Mouse (Mus musculus): ENCODE results near the gene Wars.

Gene Wars

GRCm38 (mm10) chr12:108826282-108826957 is 67.6 kb downstream of the Wars start:
- CTCF ChIA-PET = no interaction called here

- CTCF ChIA-PET = no interaction called here
Observed at GRCm38 (mm10) chr12:108825561-108826224, 68.3 kb downstream of the Wars start.

GRCm38 (mm10) chr12:108824225-108824874 is 69.6 kb downstream of the Wars start:
- CTCF ChIA-PET = no interaction called here

- CTCF ChIA-PET = interaction anchor here (0.6 kb wide), 1 partner anchor 59 kb away, joined by 3 read pairs; no protein-coding TSS in a partner anchor
Observed at GRCm38 (mm10) chr12:108823036-108823435, 70.9 kb downstream of the Wars start.

GRCm38 (mm10) chr12:108820461-108820860 is 73.5 kb downstream of the Wars start:
- CTCF ChIA-PET = interaction anchor here (0.6 kb wide), 1 partner anchor 119 kb away, joined by 3 read pairs; no protein-coding TSS in a partner anchor

GRCm38 (mm10) chr12:108816569-108816968 is 77.4 kb downstream of the Wars start:
- CTCF ChIA-PET = no interaction called here

GRCm38 (mm10) chr12:108814470-108814869 is 79.5 kb downstream of the Wars start:
- CTCF ChIA-PET = interaction anchor here (0.6 kb wide), 1 partner anchor 579 kb away, joined by 3 read pairs; no protein-coding TSS in a partner anchor

GRCm38 (mm10) chr12:108812463-108812862 is 81.5 kb downstream of the Wars start:
- CTCF ChIA-PET = no interaction called here

GRCm38 (mm10) chr12:108811133-108811532 is 82.8 kb downstream of the Wars start:
- CTCF ChIA-PET = interaction anchor here (0.6 kb wide), 1 partner anchor 93 kb away, joined by 3 read pairs; no protein-coding TSS in a partner anchor

GRCm38 (mm10) chr12:108810309-108810708 is 83.7 kb downstream of the Wars start:
- CTCF ChIA-PET = no interaction called here

Measured in spleen, embryonic (tissue).